Mouse (Mus musculus) forebrain, embryonic 16.5 days (tissue): ENCODE measurements at regions not wholly inside any gene's neighbourhood (a gene's known extent, or its start where the extent isn't known, plus 50 kb on each side); places are given as distances from the start of the nearest gene placed in this dataset.

Source experiments
- ATAC-seq: fragments of 200-750 bp; cut with Nextera tagmentation; 2 replicates; pipeline ENCODE4 v1.8.0; 2017; ENCODE audit warnings: mild to moderate bottlenecking, moderate library complexity
- H3K27ac ChIP-seq: fragments of 300-500 bp; sonication (generic); 2 replicates; pipeline ENCODE4 v1.5.1; 2014; ENCODE audit warnings: low read length, control low read depth
- H3K27me3 ChIP-seq: fragments of 300-500 bp; sonication (generic); replicated peaks from 2 replicates; pipeline ENCODE4 v1.6.1; 2014; ENCODE audit warnings: low read length; ENCODE audit not compliant: control insufficient read depth, insufficient read depth
- H3K36me3 ChIP-seq: fragments of 300-500 bp; sonication (generic); 2 replicates; pipeline ENCODE4 v1.6.1; 2014; ENCODE audit not compliant: control insufficient read depth, insufficient read depth
- H3K4me1 ChIP-seq: fragments of 300-500 bp; sonication (generic); replicated peaks from 2 replicates; pipeline ENCODE4 v1.6.1; 2014; ENCODE audit warnings: low read length; ENCODE audit not compliant: control insufficient read depth, insufficient read depth
- H3K4me2 ChIP-seq: fragments of 300-500 bp; sonication (generic); 2 replicates; pipeline ENCODE4 v1.6.1; 2014; ENCODE audit warnings: mild to moderate bottlenecking, low read length, control low read depth
- H3K4me3 ChIP-seq: fragments of 300-500 bp; sonication (generic); replicated peaks from 2 replicates; pipeline ENCODE4 v1.5.1; 2014; ENCODE audit warnings: mild to moderate bottlenecking, low read length, control low read depth
- H3K9ac ChIP-seq: fragments of 300-500 bp; sonication (generic); replicated peaks from 2 replicates; pipeline ENCODE4 v1.6.1; 2014; ENCODE audit warnings: low read depth, low read length, control low read depth
- H3K9me3 ChIP-seq: fragments of 300-500 bp; sonication (generic); 2 replicates; pipeline ENCODE4 v1.6.1; 2016; ENCODE audit warnings: low read length; ENCODE audit not compliant: control insufficient read depth
- WGBS: fragments of 180-500 bp; shearing (Covaris S2); extraction: QIAGEN DNeasy Blood & Tissue Kit; methylation state at CpG from one replicate; pipeline ENCODE4 v1.1.7; 2014; 5-methylcytosine and 5-hydroxymethylcytosine counted together

- Histone ChIP-seq H3K27me3 (no peaks in the 10 kb centered on the region), H3K4me2 (no peak overlapping the region), H3K4me3 (no peak overlapping the region), H3K9ac (no peak overlapping the region), H3K4me1 (no peaks in the 10 kb centered on the region), H3K9me3 (no peaks in the 10 kb centered on the region), H3K27ac (no peak overlapping the region), H3K36me3 (no peaks in the 10 kb centered on the region)
- WGBS: 96% methylated on average over 1 of the region's 1 CpGs
- ATAC-seq: no peak
Observed at GRCm38 (mm10) chr1:133522825-133523224, 87.3 kb downstream of the Snrpe start.

GRCm38 (mm10) chr1:133520652-133521051 lies 89.4 kb downstream of the Snrpe start:
- no peaks in the 10 kb centered on the region for H3K9me3 ChIP-seq
- H3K9ac ChIP-seq: no peak overlapping the region
- WGBS: 86% methylated on average over 8 of the region's 8 CpGs
- no peak overlapping the region for H3K4me3 ChIP-seq
- H3K4me2 ChIP-seq: no peak overlapping the region
- ATAC-seq: no peak
- H3K36me3 ChIP-seq: no peaks in the 10 kb centered on the region
- no peak overlapping the region for H3K27ac ChIP-seq
- no peaks in the 10 kb centered on the region for H3K4me1 ChIP-seq
- H3K27me3 ChIP-seq: no peaks in the 10 kb centered on the region

GRCm38 (mm10) chr1:133517020-133517419 lies 92.8 kb upstream of the Sox13 start:
- H3K4me1 ChIP-seq: no peaks in the 10 kb centered on the region
- no peaks in the 10 kb centered on the region for H3K36me3 ChIP-seq
- 98% methylated on average over 5 of the region's 5 CpGs for WGBS
- no peaks in the 10 kb centered on the region for H3K9me3 ChIP-seq
- no peak overlapping the region for H3K27ac ChIP-seq
- H3K4me3 ChIP-seq: no peak overlapping the region
- no peak for ATAC-seq
- H3K27me3 ChIP-seq: no peaks in the 10 kb centered on the region
- no peak overlapping the region for H3K4me2 ChIP-seq
- no peak overlapping the region for H3K9ac ChIP-seq

GRCm38 (mm10) chr1:133504116-133504515 lies 79.9 kb upstream of the Sox13 start:
- H3K4me1 ChIP-seq: 0 out of 2 replicates have a peak, but pooled peaks cover 2% of the 10 kb centered on the region
- H3K27me3 ChIP-seq: no peaks in the 10 kb centered on the region
- WGBS: 78% methylated on average over 3 of the region's 3 CpGs
- H3K9ac ChIP-seq: no peak overlapping the region
- ATAC-seq: no peak
- no peak overlapping the region for H3K4me2 ChIP-seq
- H3K27ac ChIP-seq: no peak overlapping the region
- peaks cover 2% of the 10 kb centered on the region; the same call in 1 of the 2 replicates for H3K9me3 ChIP-seq
- H3K4me3 ChIP-seq: no peak overlapping the region
- no peaks in the 10 kb centered on the region for H3K36me3 ChIP-seq

- no peak overlapping the region for H3K9ac ChIP-seq
- peaks cover 2% of the 10 kb centered on the region; the same call in 1 of the 2 replicates for H3K9me3 ChIP-seq
- no peaks in the 10 kb centered on the region for H3K27me3 ChIP-seq
- WGBS: 85% methylated on average over 2 of the region's 2 CpGs
- H3K4me3 ChIP-seq: no peak overlapping the region
- no peak overlapping the region for H3K27ac ChIP-seq
- H3K4me2 ChIP-seq: no peak overlapping the region
- no peak for ATAC-seq
- 0 out of 2 replicates have a peak, but pooled peaks cover 2% of the 10 kb centered on the region for H3K4me1 ChIP-seq
- H3K36me3 ChIP-seq: no peaks in the 10 kb centered on the region
Observed at GRCm38 (mm10) chr1:133503336-133503735, 79.2 kb upstream of the Sox13 start.

- no peak overlapping the region for H3K4me3 ChIP-seq
- ATAC-seq: no peak
- H3K9me3 ChIP-seq: peaks cover 2% of the 10 kb centered on the region; the same call in 1 of the 2 replicates
- no peak overlapping the region for H3K9ac ChIP-seq
- H3K4me1 ChIP-seq: 0 out of 2 replicates have a peak, but pooled peaks cover 2% of the 10 kb centered on the region
- WGBS: 35% methylated on average over 13 of the region's 13 CpGs
- no peaks in the 10 kb centered on the region for H3K27me3 ChIP-seq
- no peak overlapping the region for H3K27ac ChIP-seq
- H3K4me2 ChIP-seq: no peak overlapping the region
- no peaks in the 10 kb centered on the region for H3K36me3 ChIP-seq
Observed at GRCm38 (mm10) chr1:133501016-133501415, 76.8 kb upstream of the Sox13 start.

- ATAC-seq: peak; percentile 27
- H3K4me2 ChIP-seq: peak overlapping the region; percentile 64
- no peaks in the 10 kb centered on the region for H3K27me3 ChIP-seq
- H3K9me3 ChIP-seq: no peaks in the 10 kb centered on the region
- H3K4me3 ChIP-seq: peak overlapping the region; percentile 30
- no peaks in the 10 kb centered on the region for H3K36me3 ChIP-seq
- peaks cover 24% of the 10 kb centered on the region for H3K4me1 ChIP-seq
- peak overlapping the region; percentile 68 for H3K9ac ChIP-seq
- WGBS: under 1% methylated on average over 29 of the region's 29 CpGs
- peak overlapping the region; percentile 96 for H3K27ac ChIP-seq
Observed at GRCm38 (mm10) chr1:133492986-133493741, 69.0 kb upstream of the Sox13 start.

- WGBS: 0% methylated on average over 11 of the region's 11 CpGs
- Histone ChIP-seq H3K36me3 (no peaks in the 10 kb centered on the region), H3K27me3 (no peaks in the 10 kb centered on the region), H3K27ac (peak overlapping the region; percentile 96), H3K4me3 (peak overlapping the region; percentile 30), H3K4me1 (peaks cover 24% of the 10 kb centered on the region), H3K4me2 (peak overlapping the region; percentile 64), H3K9me3 (no peaks in the 10 kb centered on the region), H3K9ac (peak overlapping the region; percentile 68)
- peak; percentile 95 for ATAC-seq
Observed at GRCm38 (mm10) chr1:133492291-133492985, 68.3 kb upstream of the Sox13 start.

GRCm38 (mm10) chr1:133491857-133492290 lies 67.7 kb upstream of the Sox13 start:
- Histone ChIP-seq H3K4me1 (peaks cover 24% of the 10 kb centered on the region), H3K27ac (peak overlapping the region; percentile 96), H3K27me3 (no peaks in the 10 kb centered on the region), H3K9me3 (no peaks in the 10 kb centered on the region), H3K4me3 (no peak overlapping the region), H3K4me2 (peak overlapping the region; percentile 64), H3K9ac (peak overlapping the region; percentile 68), H3K36me3 (no peaks in the 10 kb centered on the region)
- 2% methylated on average over 4 of the region's 4 CpGs for WGBS
- ATAC-seq: no peak
